ENCODE assay signal across 8 mouse cellular contexts in genomic region chr17:21566728-21567349, GRCm38 (mm10). TPM values are rescaled to one million over a fixed set of nuclear protein-coding genes. Genes with fewer than 3 reads are reported as not detected.
DNase-seq lines count a peak whose midpoint lies in the region; ATAC-seq and TF ChIP-seq lines count a peak whose summit lies in the region.

Gene Zfp948 (plus strand): TSS chr17:21567008.

- peak within 1 kb of the TSS; percentile 52 for H3K4me2 ChIP-seq in forebrain, embryonic 11.5 days (ENCODE audit: low read depth, low read length, severe bottlenecking)
- peak within 1 kb of the TSS; percentile 83 for H3K4me2 ChIP-seq in heart, embryonic 15.5 days
- H3K4me2 ChIP-seq in liver, embryonic 13.5 days, result peak within 1 kb of the TSS; percentile 88
- peak within 1 kb of the TSS; percentile 78 for H3K4me2 ChIP-seq in stomach, embryonic 15.5 days

- no peak within 1 kb of the TSS for H3K27ac ChIP-seq in ES-Bruce4 (ENCODE audit: insufficient read depth, low read length)
- H3K27ac ChIP-seq in forebrain, embryonic 11.5 days (ENCODE audit: low read depth, low read length), result peak within 1 kb of the TSS; percentile 54; the same call in 1 of the 2 replicates
- H3K27ac ChIP-seq in heart, embryonic 15.5 days, result peak within 1 kb of the TSS; percentile 93
- peak within 1 kb of the TSS; percentile 90 for H3K27ac ChIP-seq in liver, embryonic 13.5 days
- peak within 1 kb of the TSS; percentile 95 for H3K27ac ChIP-seq in stomach, embryonic 15.5 days

- peak within 1 kb of the TSS; percentile 35 for H3K9ac ChIP-seq in ES-Bruce4 (ENCODE audit: low read depth, poor library complexity, severe bottlenecking)
- H3K9ac ChIP-seq in forebrain, embryonic 11.5 days (ENCODE audit: low read length), result peak within 1 kb of the TSS; percentile 56
- H3K9ac ChIP-seq in heart, embryonic 15.5 days, result peak within 1 kb of the TSS; percentile 64
- H3K9ac ChIP-seq in liver, embryonic 13.5 days, result peak within 1 kb of the TSS; percentile 81
- peak within 1 kb of the TSS; percentile 68 for H3K9ac ChIP-seq in stomach, embryonic 15.5 days

- H3K36me3 ChIP-seq in ES-Bruce4 (ENCODE audit: control insufficient read depth, insufficient read depth, low read length, poor library complexity, severe bottlenecking), result no peaks in the 10 kb centered on the region
- H3K36me3 ChIP-seq in forebrain, embryonic 11.5 days (ENCODE audit: control insufficient read depth, insufficient read depth, low read length), result no peaks in the 10 kb centered on the region
- H3K36me3 ChIP-seq in heart, embryonic 15.5 days, result peaks cover 10% of the 10 kb centered on the region; the same call in 1 of the 2 replicates
- H3K36me3 ChIP-seq in liver, embryonic 13.5 days, result no peaks in the 10 kb centered on the region
- no peaks in the 10 kb centered on the region for H3K36me3 ChIP-seq in stomach, embryonic 15.5 days

- peak; percentile 84 for DNase-seq in c-Kit-positive CD71-positive TER-119-positive erythroid progenitor cells, embryonic 14.5 days (ENCODE audit: low spot score)
- peak; percentile 85 for DNase-seq in forebrain, embryonic 11.5 days (ENCODE audit: low spot score)
- peak; percentile 86 to 92 for DNase-seq in kidney, postnatal 25 days
- peak; percentile 76 for DNase-seq in liver, embryonic 13.5 days
- peak; percentile 84 for DNase-seq in neural tube, embryonic 10.5 days (ENCODE audit: extremely low spot score, low spot score)

- no peaks in the 10 kb centered on the region for H3K9me3 ChIP-seq in ES-Bruce4 (replicated peaks; ENCODE audit: control insufficient read depth, insufficient read depth, low read length, poor library complexity, severe bottlenecking)
- H3K9me3 ChIP-seq in forebrain, embryonic 11.5 days (ENCODE audit: control insufficient read depth, low read length), result no peaks in the 10 kb centered on the region
- no peaks in the 10 kb centered on the region for H3K9me3 ChIP-seq in heart, embryonic 15.5 days (replicated peaks)
- H3K9me3 ChIP-seq in liver, embryonic 13.5 days (replicated peaks), result no peaks in the 10 kb centered on the region
- H3K9me3 ChIP-seq in stomach, embryonic 15.5 days, result no peaks in the 10 kb centered on the region

- no peak for TF ChIP-seq POLR2A in ES-Bruce4 (IDR thresholded peaks at IDR 0.05; ENCODE audit: insufficient read depth, low read length)

- 0 out of 2 replicates have a peak, but pooled peaks have one; percentile 58 for TF ChIP-seq EP300 in ES-Bruce4 (IDR thresholded peaks at IDR 0.05; ENCODE audit: insufficient read depth, low read depth, low read length)

- peak; percentile 94 for ATAC-seq in forebrain, embryonic 11.5 days (replicated peaks; ENCODE audit: low FRiP score)
- peak; percentile 96 for ATAC-seq in heart, embryonic 15.5 days (replicated peaks; ENCODE audit: insufficient number of reproducible peaks, insufficient read depth, low FRiP score, low read depth)
- peak; percentile 88 for ATAC-seq in liver, embryonic 13.5 days (ENCODE audit: low read depth)
- peak; percentile 94 for ATAC-seq in stomach, embryonic 15.5 days (ENCODE audit: insufficient read depth, low FRiP score, low read depth)

- H3K27me3 ChIP-seq in ES-Bruce4 (ENCODE audit: control insufficient read depth, insufficient read depth, low read length, poor library complexity, severe bottlenecking), result no peaks in the 10 kb centered on the region
- H3K27me3 ChIP-seq in forebrain, embryonic 11.5 days (ENCODE audit: control insufficient read depth, insufficient read depth, low read length), result no peaks in the 10 kb centered on the region
- no peaks in the 10 kb centered on the region for H3K27me3 ChIP-seq in heart, embryonic 15.5 days
- no peaks in the 10 kb centered on the region for H3K27me3 ChIP-seq in liver, embryonic 13.5 days
- no peaks in the 10 kb centered on the region for H3K27me3 ChIP-seq in stomach, embryonic 15.5 days (replicated peaks)

- TF ChIP-seq CTCF in ES-Bruce4 (IDR thresholded peaks at IDR 0.05; ENCODE audit: low read depth, low read length), result no peak

- H3K4me3 ChIP-seq in ES-Bruce4 (ENCODE audit: low read depth, low read length), result peak within 1 kb of the TSS; percentile 87
- peak within 1 kb of the TSS; percentile 40 for H3K4me3 ChIP-seq in forebrain, embryonic 11.5 days (ENCODE audit: low read depth, low read length)
- peak within 1 kb of the TSS; percentile 67 for H3K4me3 ChIP-seq in heart, embryonic 15.5 days
- H3K4me3 ChIP-seq in liver, embryonic 13.5 days (replicated peaks), result peak within 1 kb of the TSS; percentile 78
- peak within 1 kb of the TSS; percentile 72 for H3K4me3 ChIP-seq in stomach, embryonic 15.5 days (replicated peaks)

- WGBS in forebrain, embryonic 11.5 days, result under 1% methylated on average over 29 of the region's 29 CpGs
- under 1% methylated on average over 29 of the region's 29 CpGs for WGBS in heart, embryonic 15.5 days
- 1% methylated on average over 29 of the region's 29 CpGs for WGBS in liver, embryonic 13.5 days (ENCODE audit: insufficient replicate concordance)
- 2% methylated on average over 29 of the region's 29 CpGs for WGBS in stomach, embryonic 15.5 days

- H3K4me1 ChIP-seq in ES-Bruce4 (ENCODE audit: control insufficient read depth, insufficient read depth, low read length), result no peaks in the 10 kb centered on the region
- 0 out of 2 replicates have a peak, but pooled peaks cover 2% of the 10 kb centered on the region for H3K4me1 ChIP-seq in forebrain, embryonic 11.5 days (replicated peaks; ENCODE audit: control insufficient read depth, insufficient read depth, low read length)
- peaks cover 7% of the 10 kb centered on the region for H3K4me1 ChIP-seq in heart, embryonic 15.5 days (replicated peaks)
- H3K4me1 ChIP-seq in liver, embryonic 13.5 days (replicated peaks), result peaks cover 19% of the 10 kb centered on the region
- H3K4me1 ChIP-seq in stomach, embryonic 15.5 days, result peaks cover 7% of the 10 kb centered on the region; the same call in 1 of the 2 replicates

RNA-seq across cellular contexts. Expression of gene Zfp948, which starts in this region (rescaled TPM):
- polyA plus RNA-seq in ES-Bruce4 (2011; ENCODE audit: insufficient read depth, insufficient read length, low read depth, missing spikeins), result 12.0 and 13.2 TPM in 2 replicates
- polyA plus RNA-seq in forebrain, embryonic 11.5 days (2014; fragmentation: Nextera tagmentation; extraction: Ambion mirVana), result 16.3 and 18.6 TPM in 2 replicates
- 9.7 and 11.4 TPM in 2 replicates for polyA plus RNA-seq in heart, embryonic 15.5 days (2015; fragmentation: Nextera tagmentation; extraction: Ambion mirVana)
- 5.8 and 7.1 TPM in 2 replicates for polyA plus RNA-seq in liver, embryonic 13.5 days (2015; fragmentation: Nextera tagmentation; extraction: Ambion mirVana)
- polyA plus RNA-seq in stomach, embryonic 15.5 days (2015; fragmentation: Nextera tagmentation; extraction: Ambion mirVana), result 16.0 and 16.3 TPM in 2 replicates
